Mouse (Mus musculus): ENCODE data around the gene Sash3.
A peak's percentile ranks its signal among the peaks of the same experiment; 100 is the strongest.

Sash3 gene

GRCm38 (mm10) chrX:48140286-48140877 is 5.9 kb upstream of the Sash3 start:
- DNase-seq (ENCODE audit: low spot score) = no peak

GRCm38 (mm10) chrX:48141481-48141880 is 4.8 kb upstream of the Sash3 start:
- DNase-seq (ENCODE audit: low spot score) = no peak

- DNase-seq (ENCODE audit: low spot score) = no peak
Observed at GRCm38 (mm10) chrX:48143415-48144335, 2.6 kb upstream of the Sash3 start.

GRCm38 (mm10) chrX:48147226-48147625 is 990 bp downstream of the Sash3 start:
- no peak for DNase-seq (ENCODE audit: low spot score)

- no peak for DNase-seq (ENCODE audit: low spot score)
Observed at GRCm38 (mm10) chrX:48147741-48148186, 1.5 kb downstream of the Sash3 start.

GRCm38 (mm10) chrX:48152106-48152505 is 5.9 kb downstream of the Sash3 start:
- DNase-seq (ENCODE audit: low spot score) = no peak

- peak; percentile 62 for DNase-seq (ENCODE audit: low spot score)
Observed at GRCm38 (mm10) chrX:48153414-48153813, 7.2 kb downstream of the Sash3 start.

GRCm38 (mm10) chrX:48153949-48154348 is 7.7 kb downstream of the Sash3 start:
- no peak for DNase-seq (ENCODE audit: low spot score)

- no peak for DNase-seq (ENCODE audit: low spot score)
Observed at GRCm38 (mm10) chrX:48155489-48155888, 9.3 kb downstream of the Sash3 start.

- DNase-seq (ENCODE audit: low spot score) = no peak
Observed at GRCm38 (mm10) chrX:48157396-48157795, 11.2 kb downstream of the Sash3 start.

- no peak for DNase-seq (ENCODE audit: low spot score)
Observed at GRCm38 (mm10) chrX:48158229-48158919, 12.1 kb downstream of the Sash3 start.

GRCm38 (mm10) chrX:48169892-48170291 is 23.7 kb downstream of the Sash3 start:
- DNase-seq (ENCODE audit: low spot score) = no peak

GRCm38 (mm10) chrX:48170368-48170767 is 24.1 kb downstream of the Sash3 start:
- no peak for DNase-seq (ENCODE audit: low spot score)

GRCm38 (mm10) chrX:48181844-48182243 is 35.6 kb downstream of the Sash3 start:
- no peak for DNase-seq (ENCODE audit: low spot score)

GRCm38 (mm10) chrX:48184703-48185102 is 38.5 kb downstream of the Sash3 start:
- DNase-seq (ENCODE audit: low spot score) = no peak

GRCm38 (mm10) chrX:48191261-48191660 is 45.0 kb downstream of the Sash3 start:
- no peak for DNase-seq (ENCODE audit: low spot score)

GRCm38 (mm10) chrX:48193235-48194152 is 47.3 kb downstream of the Sash3 start:
- no peak for DNase-seq (ENCODE audit: low spot score)

GRCm38 (mm10) chrX:48197856-48198255 is 51.6 kb downstream of the Sash3 start:
- no peak for DNase-seq (ENCODE audit: low spot score)

- DNase-seq (ENCODE audit: low spot score) = no peak
Observed at GRCm38 (mm10) chrX:48199026-48199425, 52.8 kb downstream of the Sash3 start.

- no peak for DNase-seq (ENCODE audit: low spot score)
Observed at GRCm38 (mm10) chrX:48200699-48201098, 54.5 kb downstream of the Sash3 start.

- DNase-seq (ENCODE audit: low spot score) = no peak
Observed at GRCm38 (mm10) chrX:48201973-48202372, 55.7 kb downstream of the Sash3 start.

- no peak for DNase-seq (ENCODE audit: low spot score)
Observed at GRCm38 (mm10) chrX:48202436-48202835, 56.2 kb downstream of the Sash3 start.

Measured in c-Kit-positive CD71-positive TER-119-positive erythroid progenitor cells, embryonic 14.5 days (primary cell).